Mouse (Mus musculus) small intestine, adult 2 months (tissue): Measurements from ENCODE around the gene Tmem132e. TPM values are rescaled to one million over a fixed set of nuclear protein-coding genes. Genes with fewer than 3 reads are reported as not detected.
A peak's percentile ranks its signal among the peaks of the same experiment; 100 is the strongest.

Experiments
- H3K27ac ChIP-seq: fragments of 200-500 bp; 2 replicates; pipeline ENCODE4 v1.5.1; 2012; ENCODE audit warnings: low read depth, low read length, control low read depth, inconsistent platforms; ENCODE audit not compliant: insufficient read depth
- H3K27me3 ChIP-seq: fragments of 200-500 bp; 2 replicates; pipeline ENCODE4 v1.6.1; 2012; ENCODE audit warnings: mild to moderate bottlenecking, moderate library complexity, low read length, inconsistent platforms; ENCODE audit not compliant: control insufficient read depth, insufficient read depth
- H3K36me3 ChIP-seq: fragments of 200-500 bp; 2 replicates; pipeline ENCODE4 v1.6.1; 2012; ENCODE audit warnings: mild to moderate bottlenecking, low read length, control low read depth, inconsistent platforms; ENCODE audit not compliant: control insufficient read depth, insufficient read depth
- H3K4me1 ChIP-seq: fragments of 200-500 bp; 2 replicates; pipeline ENCODE4 v1.6.1; 2012; ENCODE audit warnings: low read length, inconsistent platforms, mixed read lengths; ENCODE audit not compliant: control insufficient read depth, insufficient read depth, insufficient read length
- H3K4me3 ChIP-seq: fragments of 200-500 bp; 2 replicates; pipeline ENCODE4 v1.5.1; 2012; ENCODE audit warnings: low read depth, mild to moderate bottlenecking, control low read depth, inconsistent platforms, low read length, moderate library complexity
- CTCF ChIP-seq: fragments of 200-500 bp; IDR thresholded peaks from 2 replicates; pipeline ENCODE4 v1.5.1; 2012; ENCODE audit warnings: low read depth, mild to moderate bottlenecking, control low read depth, inconsistent platforms, low read length, moderate library complexity, mixed read lengths; ENCODE audit not compliant: insufficient replicate concordance, insufficient read length; ENCODE audit errors: extremely low read depth
- POLR2A ChIP-seq: fragments of 200-500 bp; IDR thresholded peaks from 2 replicates; pipeline ENCODE4 v1.6.1; 2012; ENCODE audit warnings: low read depth, mild to moderate bottlenecking, control low read depth, inconsistent platforms, low read length, moderate library complexity
- WGBS: fragments of 180-500 bp; shearing (Covaris S2); methylation state at CpG from one replicate; pipeline ENCODE4 v1.1.7; 2018; 5-methylcytosine and 5-hydroxymethylcytosine counted together
- polyA plus RNA-seq: library from polyadenylated mRNA; depleted of rRNA; stranded (reverse); fragments of >200 nt; gene quantifications from 2 replicates; pipeline ENCODE4 v1.2.3, GENCODE M21; 2012; rRNA removed

Tmem132e gene
- 2.5 and 3.7 TPM in 2 replicates for polyA plus RNA-seq

DNA sequence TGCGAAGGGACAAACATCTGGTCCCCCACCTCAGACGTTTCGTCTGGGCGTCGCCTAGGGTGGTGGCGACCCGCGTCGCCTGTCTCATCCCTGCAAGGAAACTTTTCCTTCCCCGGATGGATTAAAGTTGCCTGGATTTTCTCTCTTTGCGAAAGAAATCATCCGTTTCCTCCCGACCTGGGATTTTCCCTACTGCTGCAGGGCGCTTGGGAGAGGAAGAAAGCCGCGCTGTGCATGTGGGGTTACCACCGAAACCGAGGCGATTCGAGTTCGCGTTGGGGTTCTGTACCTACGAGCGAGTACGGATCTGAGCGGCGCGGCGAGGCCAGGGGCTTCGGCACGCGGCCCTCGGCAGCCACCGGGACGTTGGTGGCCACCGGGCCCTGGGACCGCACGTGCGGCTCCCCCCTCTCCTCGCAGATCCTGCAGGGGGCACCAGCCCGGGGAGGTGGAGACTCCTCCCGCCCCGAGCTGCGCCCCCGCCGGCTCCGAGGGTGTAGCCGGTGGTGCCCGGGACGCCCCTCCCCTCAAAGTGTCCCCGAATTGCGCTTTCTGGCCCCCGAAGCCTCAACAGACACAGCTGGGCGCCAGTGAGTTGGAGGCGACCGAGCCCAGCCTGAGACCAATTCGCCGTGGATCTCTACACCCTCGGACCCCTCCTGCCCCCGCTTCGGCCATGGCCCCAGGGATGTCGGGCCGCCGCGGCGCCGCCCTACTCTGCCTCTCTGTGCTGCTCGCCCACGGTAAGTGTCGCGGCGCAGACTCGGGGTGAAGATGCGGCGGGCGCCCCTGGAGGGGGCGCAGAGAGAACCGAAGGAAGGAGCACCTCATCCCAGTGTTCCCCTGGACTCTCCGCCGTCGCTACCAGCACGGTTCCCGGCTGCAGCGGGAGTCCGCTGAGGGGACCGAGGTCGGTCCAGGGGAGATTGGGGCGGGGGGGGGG is at the start of gene Tmem132e:
Gene Tmem132e (plus strand): TSS at position 530 of the 943 bp plus-strand sequence.
- TF ChIP-seq CTCF (no peak), POLR2A (no peak)
- Histone ChIP-seq H3K36me3 (no peaks in the 10 kb centered on the region), H3K27me3 (peaks cover 38% of the 10 kb centered on the region), H3K27ac (no peak within 1 kb of the TSS), H3K4me3 (peak within 1 kb of the TSS; percentile 56), H3K4me1 (no peaks in the 10 kb centered on the region)
- WGBS: 1% methylated on average over 87 of the region's 88 CpGs

DNA sequence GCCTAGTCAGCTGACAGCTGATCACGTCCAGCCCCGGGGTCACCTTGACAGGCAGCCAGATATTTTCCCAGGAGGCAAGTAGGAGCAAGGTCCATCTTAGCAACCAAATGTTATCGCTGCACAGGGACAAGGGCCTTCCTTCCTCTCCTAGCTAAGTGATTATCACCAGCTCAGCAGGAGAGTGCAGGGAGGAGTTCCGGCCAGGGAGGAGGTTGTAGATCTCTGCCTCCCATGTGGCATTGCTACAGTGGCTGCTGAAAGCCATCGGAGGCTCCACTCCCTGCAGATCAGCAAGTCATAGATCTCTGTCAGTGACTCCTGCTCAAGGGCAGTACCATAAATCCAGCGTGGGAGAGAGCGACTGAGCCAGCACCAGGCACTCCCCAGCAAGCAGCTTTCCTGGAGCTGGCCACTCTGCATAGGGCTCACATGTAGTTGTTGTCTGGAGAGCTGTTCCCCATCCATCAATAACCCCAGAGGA is 48.7 kb upstream of the Tmem132e start:
- H3K4me3 ChIP-seq: no peak overlapping the region
- no peaks in the 10 kb centered on the region for H3K36me3 ChIP-seq
- H3K4me1 ChIP-seq: no peaks in the 10 kb centered on the region
- TF ChIP-seq CTCF: no peak
- no peak for TF ChIP-seq POLR2A
- no peaks in the 10 kb centered on the region for H3K27me3 ChIP-seq
- WGBS: 21% methylated on average over 7 of the region's 7 CpGs
- H3K27ac ChIP-seq: no peak overlapping the region

GRCm38 (mm10) chr11:82340416-82340815 is 48.3 kb upstream of the Tmem132e start:
- no peaks in the 10 kb centered on the region for H3K4me1 ChIP-seq
- H3K4me3 ChIP-seq: no peak overlapping the region
- no peaks in the 10 kb centered on the region for H3K27me3 ChIP-seq
- no peaks in the 10 kb centered on the region for H3K36me3 ChIP-seq
- no peak overlapping the region for H3K27ac ChIP-seq
- WGBS: 59% methylated on average over 6 of the region's 6 CpGs
- TF ChIP-seq CTCF (no peak), POLR2A (no peak)

- Histone ChIP-seq H3K27ac (no peak overlapping the region), H3K4me1 (no peaks in the 10 kb centered on the region), H3K36me3 (no peaks in the 10 kb centered on the region), H3K4me3 (no peak overlapping the region), H3K27me3 (no peaks in the 10 kb centered on the region)
- TF ChIP-seq CTCF (no peak), POLR2A (no peak)
- whole genome bisulfite sequencing: 65% methylated on average over 2 of the region's 2 CpGs
Measured at GRCm38 (mm10) chr11:82340900-82341299, 47.8 kb upstream of the Tmem132e start.

DNA sequence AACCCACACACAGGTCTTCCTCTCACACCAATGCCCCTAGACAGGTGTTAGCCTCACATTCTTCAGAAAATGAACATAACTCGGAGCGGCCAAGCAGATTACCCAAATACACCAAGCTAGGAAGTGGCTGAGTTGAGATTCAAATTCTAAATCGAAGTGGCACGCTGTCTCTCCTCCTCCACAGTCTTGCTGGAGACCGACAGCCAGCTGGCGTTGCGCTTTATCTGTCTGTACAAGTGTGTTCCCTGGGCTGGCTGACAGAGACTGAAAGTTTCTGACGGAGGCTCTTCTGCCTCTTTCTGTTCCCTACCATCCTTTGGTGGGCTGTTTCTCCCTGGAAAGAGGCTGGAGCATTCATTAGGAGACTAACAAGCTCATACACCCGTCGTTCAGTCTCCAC is 37.7 kb upstream of the Tmem132e start:
- no peaks in the 10 kb centered on the region for H3K36me3 ChIP-seq
- no peak for TF ChIP-seq CTCF
- TF ChIP-seq POLR2A: no peak
- H3K27me3 ChIP-seq: no peaks in the 10 kb centered on the region
- H3K4me1 ChIP-seq: no peaks in the 10 kb centered on the region
- 80% methylated on average over 10 of the region's 10 CpGs for WGBS
- H3K4me3 ChIP-seq: no peak overlapping the region
- H3K27ac ChIP-seq: no peak overlapping the region

DNA sequence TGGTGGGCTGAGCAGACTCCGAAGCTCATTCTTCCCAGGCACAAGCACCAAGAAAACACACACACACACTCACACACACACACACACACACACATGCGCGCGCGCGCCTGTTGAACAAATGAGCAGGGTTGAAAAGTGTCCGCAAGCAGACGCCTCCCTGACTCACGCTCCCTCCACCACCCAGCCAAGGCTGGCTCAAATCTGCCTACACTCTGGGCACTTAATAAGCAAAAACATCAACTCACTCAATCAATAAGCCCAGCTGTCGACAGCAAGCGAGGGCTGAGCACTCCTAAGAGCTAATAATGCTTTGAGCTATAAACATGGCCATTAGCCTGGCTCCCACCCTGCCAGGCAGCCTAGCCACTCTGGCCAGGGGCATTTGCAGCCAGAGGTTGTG is 18.5 kb upstream of the Tmem132e start:
- no peak overlapping the region for H3K27ac ChIP-seq
- no peaks in the 10 kb centered on the region for H3K4me1 ChIP-seq
- no peak overlapping the region for H3K4me3 ChIP-seq
- WGBS: 80% methylated on average over 11 of the region's 11 CpGs
- TF ChIP-seq POLR2A (no peak), CTCF (no peak)
- H3K27me3 ChIP-seq: no peaks in the 10 kb centered on the region
- no peaks in the 10 kb centered on the region for H3K36me3 ChIP-seq

- Histone ChIP-seq H3K4me1 (no peaks in the 10 kb centered on the region), H3K4me3 (no peak overlapping the region), H3K27ac (no peak overlapping the region), H3K27me3 (no peaks in the 10 kb centered on the region), H3K36me3 (no peaks in the 10 kb centered on the region)
- 65% methylated on average over 4 of the region's 4 CpGs for WGBS
- TF ChIP-seq CTCF (no peak), POLR2A (no peak)
Measured at GRCm38 (mm10) chr11:82371577-82371976, 17.1 kb upstream of the Tmem132e start.
